Mouse (Mus musculus): ENCODE measurements around the gene Gm49378.

Gm49378 gene

DNA sequence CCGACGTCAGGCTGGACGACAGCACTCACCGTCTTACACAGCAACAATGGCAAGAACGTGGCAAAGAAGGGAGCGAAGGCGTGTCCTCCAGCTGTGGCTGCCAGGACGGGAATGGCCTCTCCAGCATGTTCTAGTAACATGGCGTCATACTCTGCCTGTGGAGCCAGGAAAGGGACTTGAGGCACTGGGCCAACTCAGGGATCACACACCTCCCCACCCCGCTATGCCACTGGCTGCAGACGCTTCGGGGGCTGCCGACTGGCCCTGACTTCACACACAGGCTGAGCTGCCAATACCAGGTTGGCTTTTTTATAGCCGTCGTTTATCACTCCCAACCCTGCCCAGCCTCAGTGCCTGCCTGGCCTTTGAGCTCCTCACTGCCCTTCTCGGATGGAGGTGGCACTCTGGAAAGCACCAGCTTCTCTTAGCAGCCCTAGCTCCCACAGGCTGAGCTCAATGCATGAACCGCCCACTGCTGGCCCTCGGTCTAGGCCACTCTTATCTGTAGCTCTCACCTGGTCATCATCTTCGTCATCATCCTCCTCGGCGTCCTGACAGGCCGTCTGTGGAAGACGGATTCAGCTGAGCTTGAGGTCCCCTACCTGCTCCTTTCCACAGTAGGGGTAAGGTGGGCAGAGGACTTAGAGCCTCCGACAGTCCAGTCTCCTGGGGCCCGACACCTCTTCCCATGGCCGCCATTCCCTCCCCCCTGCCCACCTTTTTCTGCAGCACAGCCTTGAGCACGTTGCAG is 9.4 kb downstream of the Gm49378 start:
- DNase-seq, result no peak

DNA sequence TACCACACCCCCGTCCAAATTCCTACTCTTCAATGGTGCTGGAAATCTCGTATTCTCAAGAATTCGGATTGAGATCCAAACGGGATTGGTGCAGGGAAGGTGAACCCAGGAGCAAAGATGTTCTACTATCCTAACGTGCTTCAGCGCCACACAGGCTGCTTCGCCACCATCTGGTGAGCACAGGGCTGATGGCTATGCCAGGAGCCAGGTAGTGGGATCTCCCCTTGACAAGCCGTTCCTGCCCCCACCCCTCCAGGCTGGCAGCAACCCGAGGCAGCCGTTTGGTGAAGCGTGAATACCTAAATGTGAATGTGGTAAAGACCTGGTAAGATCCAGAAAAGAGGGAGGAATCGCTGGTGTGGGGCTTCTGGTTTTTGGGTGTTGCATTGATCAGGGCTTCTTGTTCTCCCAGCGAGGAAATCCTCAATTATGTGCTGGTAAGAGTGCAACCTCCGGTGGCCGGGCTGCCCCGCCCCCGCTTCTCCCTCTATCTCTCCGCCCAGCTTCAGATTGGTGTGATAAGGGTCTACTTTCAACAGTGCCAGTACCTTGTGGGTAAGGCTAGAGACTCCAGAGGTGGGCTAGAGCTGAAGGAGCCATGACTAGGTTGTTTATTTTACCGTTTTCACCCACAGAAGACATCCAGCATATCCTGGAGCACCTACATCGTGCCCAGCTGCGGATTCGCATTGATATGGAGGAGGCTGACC is 19.1 kb downstream of the Gm49378 start:
- no peak for DNase-seq

DNA sequence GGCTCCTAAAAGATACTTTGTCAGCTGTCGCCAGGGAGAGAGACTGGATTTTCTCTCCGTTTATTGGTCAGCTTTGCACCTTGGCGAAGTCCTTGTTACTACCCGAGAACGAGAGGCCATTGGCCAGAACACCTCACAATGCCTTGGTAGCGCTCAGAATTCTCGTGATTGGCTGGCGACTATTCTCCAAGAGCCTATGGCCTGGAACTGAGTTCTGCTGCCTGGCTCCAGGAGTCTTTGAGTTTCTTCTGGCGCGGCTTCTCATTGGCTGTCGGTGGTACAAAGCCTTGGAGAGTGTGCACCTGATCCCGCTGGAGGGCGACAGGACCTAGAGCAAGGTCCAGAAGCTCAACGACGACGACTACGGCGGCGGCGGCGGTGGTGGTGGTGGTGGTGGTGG is 19.9 kb downstream of the Gm49378 start, which contains the start of gene Rec8:
Gene Rec8, plus strand, starts transcription at position 216 of the 400 bp plus-strand sequence.
- peak; percentile 81 for DNase-seq

DNA sequence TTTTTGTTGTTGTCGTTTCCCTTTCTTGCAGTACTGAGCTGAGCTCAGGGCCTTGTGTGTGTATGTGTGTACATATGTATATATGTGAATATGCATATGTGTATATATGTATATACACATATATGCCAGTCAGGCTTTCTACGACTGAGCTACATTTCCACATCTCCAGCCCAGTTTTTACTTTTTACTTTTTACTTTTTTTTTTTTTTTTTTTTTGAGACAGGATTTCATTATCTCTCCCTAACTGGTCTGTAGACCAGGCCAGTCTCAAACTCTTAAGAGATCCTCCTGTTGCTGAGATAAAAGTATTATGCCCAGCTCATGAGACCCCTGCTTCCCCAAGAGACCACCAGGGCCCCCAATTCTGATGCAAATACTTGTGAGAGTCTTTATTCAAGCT is 20.9 kb downstream of the Gm49378 start:
- DNase-seq, result no peak

DNA sequence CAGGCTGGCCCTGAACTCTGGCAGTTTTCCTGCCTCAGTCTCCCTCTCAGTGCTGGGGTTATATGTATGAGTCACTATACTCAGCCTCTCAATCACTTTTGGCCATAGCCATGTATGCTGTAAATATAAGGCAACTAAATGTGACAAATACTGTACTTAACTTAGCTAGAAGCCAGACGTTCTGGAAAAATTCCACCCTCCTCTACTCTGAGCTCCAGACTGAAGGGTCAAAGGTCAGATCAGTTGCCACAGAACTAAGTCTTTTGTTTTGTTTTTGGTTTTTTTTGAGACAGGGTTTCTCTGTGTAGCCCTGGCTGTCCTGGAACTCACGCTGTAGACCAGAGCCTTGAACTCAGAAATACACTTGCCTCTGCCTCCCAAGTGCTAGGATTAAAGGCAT is 21.8 kb downstream of the Gm49378 start:
- DNase-seq, result no peak

DNA sequence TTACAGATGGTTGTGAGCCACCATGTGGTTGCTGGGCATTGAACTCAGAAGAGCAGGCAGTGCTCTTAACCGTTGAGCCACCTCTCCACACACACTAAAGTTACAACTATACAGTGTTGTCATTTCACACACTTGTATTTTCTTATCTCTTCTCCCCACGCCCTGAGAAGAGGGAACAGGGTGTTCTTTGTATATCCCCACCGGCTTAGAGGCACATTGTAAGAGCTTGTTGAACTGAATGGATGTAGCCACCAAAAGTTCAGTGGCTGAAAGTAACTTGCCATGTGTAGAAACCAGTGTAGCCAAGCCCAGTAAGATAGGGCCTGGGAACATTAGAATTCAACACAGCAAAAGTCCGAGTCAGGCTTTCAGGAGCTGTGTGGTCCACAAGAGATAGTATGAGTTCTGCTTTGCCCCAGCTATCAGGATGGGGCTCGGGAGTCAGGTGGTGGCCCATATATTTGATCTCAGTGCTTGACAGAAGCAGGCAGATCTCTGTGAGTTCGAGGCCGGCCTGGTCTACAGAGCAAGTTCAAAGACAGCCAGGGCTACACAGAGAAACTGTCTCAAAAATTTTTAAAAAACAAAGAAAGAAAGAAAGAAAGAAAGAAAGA is 23.0 kb downstream of the Gm49378 start:
- no peak for DNase-seq

DNA sequence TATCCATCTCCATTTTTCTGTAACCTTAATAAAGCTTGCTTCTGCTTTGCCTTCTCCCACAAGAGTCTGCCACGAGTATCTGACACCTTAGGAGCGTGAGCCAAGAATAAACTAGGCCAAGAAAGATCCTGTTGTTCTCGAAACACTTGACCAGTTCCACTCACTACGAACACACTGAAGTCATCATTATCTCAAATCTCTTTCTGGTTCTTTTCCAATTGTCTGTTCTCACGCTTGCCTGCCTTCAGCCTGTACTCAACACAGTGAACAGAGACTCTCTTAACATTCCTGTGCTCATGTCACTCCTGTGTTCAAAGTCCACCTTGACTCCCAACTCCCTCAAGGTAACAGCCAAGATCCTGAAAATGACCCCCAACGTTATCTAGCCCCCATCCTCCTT is 24.3 kb downstream of the Gm49378 start:
- DNase-seq, result no peak

DNA sequence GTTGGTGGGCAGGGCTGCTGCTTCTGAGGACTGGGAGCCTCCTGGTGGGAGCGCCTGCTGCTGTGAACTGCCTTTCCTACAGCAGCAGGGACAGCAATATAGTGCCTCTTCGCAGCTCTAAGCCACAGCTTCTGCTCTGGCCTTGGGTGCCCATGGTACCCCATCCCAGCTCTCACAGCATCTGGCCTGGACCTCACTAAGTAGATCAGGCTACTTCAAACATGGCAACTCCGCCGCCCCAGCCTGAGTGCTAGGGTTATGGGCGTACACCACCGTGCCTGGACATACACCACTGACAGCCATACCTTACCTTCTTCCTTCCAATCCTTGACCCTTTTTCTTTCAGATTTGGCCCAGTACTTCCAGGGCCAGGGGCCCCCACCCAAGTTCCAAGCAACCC is 29.4 kb downstream of the Gm49378 start:
- no peak for DNase-seq

DNA sequence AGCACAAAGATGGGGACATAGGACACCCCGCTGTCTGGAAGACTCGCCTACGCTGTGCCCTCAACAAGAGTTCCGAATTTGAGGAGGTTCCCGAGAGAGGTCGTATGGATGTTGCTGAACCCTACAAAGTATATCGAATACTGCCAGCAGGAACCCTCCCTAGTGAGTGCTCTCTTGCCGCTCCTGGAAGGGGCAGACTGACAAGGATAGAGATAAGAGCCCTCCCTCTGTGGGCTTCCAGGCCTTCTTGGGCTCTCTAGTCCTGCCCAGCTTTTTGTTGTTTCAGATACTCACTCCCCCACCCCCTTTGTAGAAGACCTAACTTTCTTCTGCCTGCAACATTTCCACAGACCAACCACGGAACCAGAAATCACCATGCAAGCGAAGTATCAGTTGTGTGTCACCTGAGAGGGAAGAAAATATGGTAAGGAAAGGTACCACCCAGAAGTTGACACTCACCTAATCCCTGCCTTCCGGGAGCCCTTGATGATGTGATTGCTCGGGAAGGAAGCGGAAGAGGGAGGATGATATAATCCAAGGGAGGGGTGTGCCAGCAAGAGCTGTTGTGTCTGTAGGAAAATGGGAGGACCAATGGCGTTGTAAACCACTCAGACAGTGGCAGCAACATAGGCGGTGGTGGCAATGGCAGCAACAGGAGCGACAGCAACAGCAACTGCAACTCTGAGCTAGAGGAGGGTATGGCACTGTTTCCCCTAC is 31.8 kb downstream of the Gm49378 start:
- no peak for DNase-seq

DNA sequence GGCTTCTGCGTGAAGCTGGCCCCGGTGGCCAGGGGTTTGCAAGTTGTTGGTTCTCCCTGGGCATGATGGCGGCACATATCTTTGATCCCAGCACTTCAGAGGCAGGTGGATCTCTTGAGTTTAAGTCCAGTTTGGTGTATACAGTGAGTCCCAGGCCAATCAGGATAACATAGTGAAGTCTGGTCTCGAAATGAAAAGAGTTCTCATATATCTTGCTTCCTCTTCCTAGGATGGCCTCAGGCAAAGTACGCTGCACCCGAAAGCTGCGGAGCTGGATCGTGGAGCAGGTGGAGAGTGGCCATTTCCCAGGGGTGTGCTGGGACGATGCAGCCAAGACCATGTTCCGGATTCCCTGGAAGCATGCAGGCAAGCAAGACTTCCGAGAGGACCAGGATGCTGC is 32.9 kb downstream of the Gm49378 start:
- no peak for DNase-seq

DNA sequence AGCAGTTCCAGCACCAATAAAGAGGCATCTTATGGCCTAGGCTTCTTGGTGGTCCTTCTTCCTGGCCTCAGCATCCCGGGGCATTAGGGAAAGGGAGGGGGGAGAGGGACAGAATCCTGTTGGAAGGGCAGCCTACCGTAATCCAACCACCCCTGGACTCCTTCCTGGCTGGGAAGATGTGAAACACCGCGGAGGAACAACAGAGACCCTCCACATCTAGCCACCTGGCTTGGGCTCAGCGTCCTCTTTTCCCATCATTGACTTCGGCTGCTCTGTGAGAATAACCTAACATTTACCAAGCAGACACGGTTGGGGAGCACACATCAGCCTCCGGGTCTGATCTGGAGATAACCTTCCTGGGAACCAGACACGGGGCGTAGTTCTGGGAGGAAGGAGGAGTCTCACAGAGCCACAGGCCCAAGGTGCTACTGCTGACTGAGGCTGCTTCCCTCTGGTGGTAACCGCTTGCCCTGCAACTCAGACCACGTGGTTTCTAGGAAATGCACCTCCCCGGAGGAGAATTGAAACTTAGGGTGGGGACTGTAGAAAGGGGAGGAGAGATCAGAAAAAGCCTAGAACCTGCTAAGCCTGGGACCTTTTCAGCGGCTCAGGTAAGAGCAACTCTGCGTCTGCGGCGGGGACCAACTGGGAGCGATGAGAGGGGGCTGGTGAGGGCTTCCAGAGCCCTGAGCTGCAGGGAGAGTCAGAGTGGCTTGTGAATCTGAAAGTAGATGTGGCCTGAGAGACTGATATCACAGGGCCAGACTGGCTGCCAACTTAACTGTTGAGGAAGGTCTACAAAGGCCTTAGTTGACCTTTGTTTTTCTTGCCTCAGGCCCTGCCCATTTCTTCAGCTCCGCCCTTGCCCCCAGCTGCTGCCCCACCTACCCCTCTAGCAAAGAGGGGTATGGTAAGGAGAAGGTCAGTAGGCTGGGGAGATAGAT is 33.8 kb downstream of the Gm49378 start:
- DNase-seq, result peak; percentile 85

DNA sequence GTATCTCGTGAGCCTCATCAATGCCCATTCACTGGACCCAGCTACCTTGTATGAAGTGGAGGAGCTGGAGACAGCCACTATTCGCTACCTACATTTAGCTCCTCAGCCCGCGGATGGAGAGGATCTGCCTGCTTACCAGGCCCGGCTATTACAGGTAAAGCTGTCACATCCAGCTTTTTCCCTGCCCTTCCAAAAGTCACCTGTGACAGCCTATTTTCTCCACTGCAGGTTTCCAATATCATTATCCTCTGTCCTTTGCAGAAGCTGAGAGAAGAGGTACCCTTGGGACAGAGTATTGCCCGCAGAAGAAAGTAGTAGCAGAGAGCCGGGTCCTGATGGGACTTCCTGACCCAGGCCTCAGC is 34.4 kb downstream of the Gm49378 start, which contains the start of gene Irf9:
Gene Irf9, plus strand, starts transcription at position 301 of the 362 bp plus-strand sequence.
- no peak for DNase-seq

DNA sequence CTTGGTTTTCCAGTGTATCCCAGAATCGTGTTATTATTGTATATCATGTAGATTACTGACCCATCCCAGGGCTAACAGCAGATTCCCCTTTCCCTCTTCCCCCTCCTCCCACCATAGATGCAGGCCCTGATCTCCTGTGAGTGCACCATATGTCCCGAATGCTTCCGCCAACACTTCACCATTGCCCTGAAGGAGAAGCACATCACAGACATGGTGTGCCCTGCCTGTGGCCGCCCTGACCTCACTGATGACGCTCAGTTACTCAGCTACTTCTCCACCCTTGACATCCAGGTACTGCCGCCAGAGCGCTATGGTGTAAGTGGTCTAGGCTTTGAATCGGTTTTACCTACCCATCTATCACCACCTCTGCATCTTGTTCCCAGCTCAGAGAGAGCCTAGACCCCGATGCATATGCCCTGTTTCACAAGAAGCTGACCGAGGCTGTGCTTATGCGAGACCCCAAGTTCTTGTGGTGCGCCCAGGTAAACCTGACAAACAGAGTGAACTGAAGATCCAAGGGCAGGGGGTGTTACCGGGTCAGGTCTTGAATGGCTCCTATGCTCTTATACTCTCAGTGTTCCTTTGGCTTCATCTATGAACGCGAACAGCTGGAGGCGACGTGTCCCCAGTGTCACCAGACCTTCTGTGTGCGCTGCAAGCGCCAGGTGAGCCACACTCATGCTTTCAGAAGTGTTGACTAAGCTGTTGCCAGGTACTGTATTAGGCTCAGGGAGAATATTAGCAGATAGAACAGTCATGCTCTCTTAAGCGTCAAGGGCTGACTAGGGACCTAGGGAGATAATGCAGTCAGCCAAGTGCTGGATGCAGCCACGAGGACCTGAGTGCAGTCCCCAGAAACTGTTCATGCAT is 38.9 kb downstream of the Gm49378 start:
- DNase-seq, result no peak

DNA sequence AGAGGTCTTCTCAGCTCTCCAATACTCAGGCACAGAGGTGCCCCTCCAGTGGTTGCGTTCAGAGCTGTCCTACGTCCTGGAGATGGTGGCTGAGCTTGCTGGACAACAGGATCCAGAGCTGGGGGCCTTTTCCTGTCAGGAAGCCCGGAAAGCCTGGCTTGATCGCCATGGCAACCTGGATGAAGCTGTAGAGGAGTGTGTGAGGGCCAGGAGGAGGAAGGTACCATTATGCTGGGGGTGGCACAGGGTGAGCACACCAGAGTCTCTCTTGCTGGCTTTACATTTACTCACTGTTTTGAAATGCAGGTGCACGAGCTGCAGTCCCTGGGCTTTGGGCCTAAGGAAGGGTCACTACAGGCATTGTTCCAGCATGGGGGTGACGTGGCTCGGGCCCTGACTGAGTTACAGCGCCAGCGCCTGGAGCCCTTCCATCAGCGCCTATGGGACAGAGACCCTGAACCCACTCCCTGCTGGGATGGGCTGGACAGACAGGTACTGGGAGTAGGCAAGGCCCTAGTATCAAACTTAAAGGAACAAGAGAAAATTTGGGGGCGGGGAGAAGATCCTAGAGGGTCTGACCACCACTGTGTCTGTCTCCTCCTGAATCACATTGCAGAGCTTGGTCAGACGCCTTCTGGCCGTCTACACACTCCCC is 41.5 kb downstream of the Gm49378 start:
- no peak for DNase-seq

DNA sequence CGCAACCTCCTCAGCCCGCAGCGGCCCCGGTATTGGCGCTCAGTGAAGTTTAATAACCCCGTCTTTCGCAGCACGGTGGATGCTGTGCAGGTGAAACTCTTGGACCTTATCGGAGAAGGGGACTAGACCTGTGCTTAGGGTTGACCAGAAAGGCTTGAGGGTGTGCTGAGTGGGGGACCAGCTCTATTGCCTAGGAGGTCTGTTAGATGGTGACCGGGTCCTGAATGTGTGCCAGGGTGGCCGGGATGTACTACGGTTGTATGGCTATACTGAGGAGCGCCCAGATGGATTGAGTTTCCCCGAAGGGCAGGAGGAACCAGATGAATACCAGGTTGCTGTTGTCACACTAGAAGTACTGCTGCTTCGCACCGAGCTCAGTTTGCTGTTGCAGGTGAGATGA is 45.5 kb downstream of the Gm49378 start:
- DNase-seq, result no peak

DNA sequence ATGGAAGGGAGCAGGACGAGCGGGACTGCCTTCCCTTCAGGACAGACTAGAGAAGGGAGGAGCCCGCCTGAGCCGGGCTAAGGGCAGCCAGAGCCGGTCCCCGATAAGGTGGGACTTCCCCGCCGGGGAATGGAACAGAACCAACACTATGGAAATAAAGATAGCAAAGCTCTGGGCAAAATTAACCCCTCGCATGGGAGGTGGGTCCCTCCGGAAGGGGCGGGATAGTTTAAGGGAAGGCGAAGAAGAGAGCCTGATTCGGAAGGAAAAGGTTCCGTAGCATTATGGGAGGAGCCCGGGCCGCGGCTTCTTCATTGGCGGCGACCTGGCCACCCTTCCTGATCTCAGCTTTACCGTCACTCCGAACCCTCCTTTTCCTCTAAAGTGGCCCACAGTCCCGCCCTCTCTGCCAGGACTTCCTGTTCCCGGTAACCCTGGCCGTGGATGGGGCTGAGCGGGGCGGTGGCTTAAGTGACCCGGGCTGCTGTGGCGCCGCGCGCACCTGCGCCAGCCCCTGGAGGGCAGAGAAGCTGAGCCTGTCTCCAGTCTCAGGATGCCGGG is 46.3 kb downstream of the Gm49378 start, which contains the start of gene Rnf31:
Gene Rnf31, plus strand, starts transcription at position 378 of the 561 bp plus-strand sequence.
- peak; percentile 94 for DNase-seq

DNA sequence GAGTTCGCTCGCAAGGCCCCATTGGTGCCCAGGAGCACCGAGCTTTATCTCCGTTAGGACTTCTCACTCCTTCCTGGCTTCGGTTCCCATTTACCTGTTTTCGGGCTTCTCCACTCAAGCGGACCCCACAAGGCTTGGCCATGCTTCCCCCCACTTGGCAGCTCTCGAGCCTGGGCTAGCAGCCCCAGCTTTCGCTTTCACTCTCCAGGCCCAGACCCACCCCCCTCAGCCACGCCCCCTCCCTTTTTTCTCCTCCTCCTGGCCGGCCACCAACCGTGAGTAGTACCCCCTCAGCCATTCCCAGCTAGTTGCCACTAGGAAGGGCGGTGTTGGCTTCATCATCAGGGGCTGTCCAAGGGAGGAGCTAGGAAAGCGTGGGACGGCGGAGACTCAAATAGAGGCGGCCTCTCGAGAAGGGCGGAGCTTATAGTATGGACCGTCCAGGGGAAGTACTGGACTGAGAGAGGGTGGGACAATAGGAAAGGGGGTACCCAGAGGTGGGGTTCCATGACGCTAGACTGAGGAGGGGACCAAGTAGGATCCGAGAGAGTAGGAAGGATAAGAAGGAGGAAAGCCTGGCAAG is 46.9 kb downstream of the Gm49378 start, which contains the start of gene Psme2:
Gene Psme2, minus strand, starts transcription at position 366 of the 583 bp plus-strand sequence.
- peak; percentile 90 for DNase-seq

DNA sequence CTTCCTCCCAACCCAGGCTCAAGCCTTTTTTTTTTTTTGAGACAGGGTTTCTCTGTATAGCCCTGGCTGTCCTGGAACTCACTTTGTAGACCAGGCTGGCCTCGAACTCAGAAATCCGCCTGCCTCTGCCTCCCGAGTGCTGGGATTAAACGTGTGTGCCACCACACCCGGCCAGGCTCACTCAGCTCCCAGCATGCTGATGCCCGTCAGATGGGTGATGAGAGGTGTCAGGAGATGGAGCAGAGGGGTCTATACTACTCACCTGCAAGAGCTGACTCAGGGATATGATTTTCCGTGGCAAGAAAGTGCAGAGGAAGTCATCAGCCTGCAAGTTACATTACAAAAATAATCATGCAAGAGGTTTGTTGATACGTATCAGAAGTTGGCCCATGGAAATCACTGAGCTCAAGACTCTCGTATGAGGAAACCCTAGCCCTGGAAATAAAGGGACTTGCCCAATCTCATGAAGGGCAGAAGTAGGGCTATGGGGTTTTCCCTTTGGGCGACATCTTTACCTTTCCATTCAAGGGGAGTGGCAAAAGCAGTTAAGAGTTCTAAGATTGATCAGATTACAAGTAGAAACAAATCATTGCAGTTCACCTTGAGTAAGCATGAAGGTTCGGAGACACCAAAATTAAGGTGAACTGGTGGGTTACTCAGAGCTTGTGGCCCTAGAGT is 47.8 kb downstream of the Gm49378 start:
- no peak for DNase-seq

DNA sequence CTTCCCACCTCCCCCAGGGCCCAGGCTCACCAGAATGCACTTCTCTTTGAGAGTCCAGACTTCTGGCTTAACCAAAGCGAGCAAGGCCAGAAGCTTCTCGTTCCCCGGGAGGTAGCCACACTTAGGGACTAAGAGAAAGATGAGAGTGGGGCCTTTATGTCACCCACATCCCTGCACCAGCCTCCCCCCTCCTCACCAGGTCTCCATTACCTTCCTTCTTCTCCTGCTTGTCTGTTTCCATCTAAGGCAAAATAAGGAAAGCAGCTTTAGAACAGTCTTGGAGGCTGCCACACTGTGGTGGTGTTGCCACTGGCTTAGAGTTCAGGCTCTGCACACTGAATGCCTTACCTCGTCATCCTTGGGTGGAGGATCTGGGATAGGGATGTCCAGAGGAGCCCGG is 48.4 kb downstream of the Gm49378 start:
- no peak for DNase-seq

All from cerebellum, adult 9-10 months (tissue).